Mouse (Mus musculus): ENCODE results near the gene Lrrc29.

Lrrc29 gene

DNA sequence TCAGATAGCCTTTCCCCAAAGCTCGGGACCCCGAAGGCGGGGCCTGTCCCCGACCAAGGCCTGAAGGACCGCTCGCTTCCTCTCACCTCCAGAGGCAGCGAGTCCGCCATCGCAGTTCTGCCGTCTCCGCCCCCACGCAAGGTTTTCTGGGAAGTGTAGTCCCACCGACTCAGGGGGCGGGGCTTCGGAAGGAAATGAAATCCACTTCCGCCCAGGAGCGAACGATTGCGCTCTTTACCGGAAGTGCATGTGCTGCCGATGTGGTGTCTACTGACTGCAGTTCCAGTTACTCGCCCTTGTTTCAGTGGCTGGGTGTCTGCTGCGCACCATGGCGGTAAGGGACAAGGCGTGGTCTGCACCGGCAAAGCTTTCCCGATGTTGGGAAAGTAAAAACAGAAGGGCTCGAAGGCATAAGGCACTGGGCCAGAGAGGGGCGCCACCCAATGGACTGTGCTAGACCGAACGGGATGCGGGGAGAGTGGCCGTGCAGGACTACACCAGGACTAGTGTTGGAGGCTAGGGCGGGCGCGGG lies at the start of gene Lrrc29, which contains the start of gene Tmem208:
Lrrc29 (minus strand) TSS at position 138 of the 532 bp plus-strand sequence.
Tmem208 (plus strand) TSS at position 214 of the 532 bp plus-strand sequence.
- peak; percentile 97 to 99 for DNase-seq (ENCODE audit: inconsistent age in 2 of 2, low spot score in 1 of 2)

DNA sequence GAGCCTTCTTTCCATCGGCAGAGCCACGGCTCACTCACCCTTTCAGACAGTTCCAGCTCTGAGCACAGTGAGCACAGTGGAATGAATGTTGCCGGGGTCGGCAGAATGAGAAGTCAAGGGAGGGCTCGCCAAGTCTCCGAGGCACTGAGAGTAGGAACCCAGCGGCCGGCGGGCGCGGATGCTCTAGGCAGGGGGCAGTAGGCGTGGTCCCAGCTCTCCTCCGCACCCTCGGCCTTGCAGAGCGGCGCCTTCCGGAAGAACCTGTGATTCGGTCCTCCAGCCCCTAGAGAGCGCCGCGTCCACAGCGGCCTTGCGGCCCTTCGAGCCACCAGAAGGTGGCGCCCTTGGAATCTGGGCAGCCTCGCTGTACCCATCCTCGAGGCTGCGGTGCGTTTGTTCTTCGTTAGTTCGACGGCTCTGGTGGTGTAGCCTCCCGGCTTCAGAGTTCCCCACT lies 48.5 kb upstream of the Lrrc29 start:
- no peak for DNase-seq (ENCODE audit: inconsistent age in 2 of 2, low spot score in 1 of 2)

GRCm38 (mm10) chr8:105373032-105373431 lies 47.0 kb upstream of the Lrrc29 start, which contains the start of gene Plekhg4:
Gene Plekhg4, plus strand, starts transcription at chr8:105373274.
- DNase-seq (ENCODE audit: inconsistent age in 2 of 2, low spot score in 1 of 2): peak in 1 of 2 experiments; percentile 70

GRCm38 (mm10) chr8:105372473-105372872 lies 46.4 kb upstream of the Lrrc29 start:
- peak in 1 of 2 experiments; percentile 71 for DNase-seq (ENCODE audit: inconsistent age in 2 of 2, low spot score in 1 of 2)

DNA sequence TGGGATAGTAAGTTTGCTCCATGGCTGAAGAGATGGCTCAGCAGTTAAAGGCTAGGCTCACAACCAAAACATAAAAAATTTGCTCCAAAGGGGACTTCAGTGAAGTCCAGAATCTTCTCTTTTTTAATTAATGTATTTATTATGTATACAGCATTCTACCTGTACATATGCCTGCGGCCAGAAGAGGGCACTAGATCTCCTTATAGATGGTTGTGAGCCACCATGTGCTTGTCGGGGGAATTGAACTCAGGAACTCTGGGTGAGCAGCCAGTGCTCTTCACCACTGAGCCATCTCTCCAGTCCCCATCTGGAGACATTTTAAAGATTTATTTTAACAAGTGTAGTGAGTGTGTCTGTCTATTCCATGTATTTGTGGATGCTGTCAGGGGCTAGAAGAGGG lies 41.0 kb upstream of the Lrrc29 start:
- DNase-seq (ENCODE audit: inconsistent age in 2 of 2, low spot score in 1 of 2): peak in 1 of 2 experiments; percentile 64

DNA sequence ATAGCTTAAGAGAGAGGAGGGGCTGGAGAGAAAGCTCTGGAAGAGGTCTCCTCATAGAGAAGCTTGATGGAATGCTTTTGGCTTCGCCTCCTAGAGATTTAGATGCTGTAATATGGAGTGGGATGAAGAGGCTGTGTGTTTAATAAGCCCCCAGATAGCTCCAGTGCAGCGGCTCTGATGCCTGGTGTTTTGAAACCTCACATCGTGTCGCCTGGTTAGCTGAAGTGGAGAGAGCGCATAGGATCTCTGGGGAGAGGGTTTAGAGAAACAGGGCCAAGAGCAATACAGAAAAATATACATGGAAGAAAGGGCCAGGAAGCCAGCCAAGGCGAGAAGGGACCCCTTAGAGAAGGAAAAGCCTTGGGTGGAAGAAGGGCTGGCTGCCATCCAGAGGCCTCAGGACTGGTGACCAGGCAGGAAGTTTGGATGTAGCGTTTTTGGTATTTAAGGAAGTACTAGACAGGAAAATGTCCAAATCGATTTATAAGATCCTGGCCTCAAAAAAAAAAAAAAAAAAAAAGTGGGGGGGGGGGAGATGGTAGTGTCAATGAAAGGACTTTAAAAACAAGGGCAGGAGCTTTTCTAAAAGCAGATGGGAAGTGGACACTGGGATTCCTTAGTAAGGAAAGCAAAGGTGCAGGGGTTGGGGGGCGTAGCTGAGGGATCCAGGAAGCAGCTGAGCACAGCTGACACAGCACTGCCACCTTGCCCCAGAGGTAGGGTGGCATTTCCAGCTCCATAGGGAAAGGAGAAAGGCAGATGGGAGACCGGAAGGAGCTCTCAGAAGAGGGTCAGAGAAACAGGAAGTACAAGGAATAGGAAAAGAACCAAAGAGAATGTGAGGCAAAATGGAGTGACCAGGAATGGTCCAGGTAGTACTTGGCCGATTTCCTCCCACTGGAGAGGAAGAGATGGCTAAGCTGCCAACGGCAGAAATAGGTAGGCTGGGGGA lies 35.9 kb upstream of the Lrrc29 start:
- no peak for DNase-seq (ENCODE audit: inconsistent age in 2 of 2, low spot score in 1 of 2)

- peak in 1 of 2 experiments; percentile 58 for DNase-seq (ENCODE audit: inconsistent age in 2 of 2, low spot score in 1 of 2)
Measured at GRCm38 (mm10) chr8:105359646-105360045, 33.6 kb upstream of the Lrrc29 start.

DNA sequence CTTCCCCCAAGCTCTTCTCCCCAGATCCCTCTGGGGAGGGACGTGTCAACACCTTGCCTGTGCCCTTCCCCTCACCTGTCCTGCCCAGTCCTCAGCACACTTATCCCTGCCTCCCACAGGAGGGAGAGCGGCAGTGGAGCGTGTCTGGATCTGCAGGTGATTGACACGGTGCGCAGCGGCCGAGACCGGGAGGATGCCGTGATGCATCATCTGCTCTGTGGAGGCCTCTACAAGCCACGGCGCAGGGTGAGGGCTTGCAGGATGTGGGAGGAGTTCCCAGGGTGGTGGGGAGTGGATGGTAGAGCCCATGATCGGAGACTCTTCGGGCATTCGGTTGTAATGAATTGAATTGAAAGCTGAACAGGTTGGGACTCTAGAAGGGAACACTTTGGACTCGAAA lies 33.1 kb upstream of the Lrrc29 start:
- no peak for DNase-seq (ENCODE audit: inconsistent age in 2 of 2, low spot score in 1 of 2)

DNA sequence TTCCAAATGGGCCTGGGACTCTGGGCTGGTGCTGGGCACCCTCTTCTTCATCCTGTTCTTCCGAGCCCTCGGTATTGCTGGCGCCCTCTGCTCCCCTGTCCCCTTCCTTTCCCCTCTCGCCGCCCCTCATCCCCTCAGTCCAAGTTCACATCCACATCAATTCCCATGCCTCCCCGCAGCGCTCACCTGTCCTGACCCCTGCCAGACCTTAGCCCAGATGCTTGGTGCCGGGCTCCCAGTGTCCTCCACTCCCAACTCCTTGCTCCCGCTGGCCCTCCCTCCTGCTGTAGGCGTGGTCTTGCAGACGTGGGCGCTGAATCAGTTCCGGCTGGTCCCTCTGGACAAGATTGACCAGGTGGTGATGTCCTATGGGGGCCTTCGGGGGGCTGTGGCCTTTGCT lies 30.6 kb upstream of the Lrrc29 start:
- no peak for DNase-seq (ENCODE audit: inconsistent age in 2 of 2, low spot score in 1 of 2)

GRCm38 (mm10) chr8:105355179-105356024 lies 29.3 kb upstream of the Lrrc29 start:
- peak in 1 of 2 experiments; percentile 52 for DNase-seq (ENCODE audit: inconsistent age in 2 of 2, low spot score in 1 of 2)

DNA sequence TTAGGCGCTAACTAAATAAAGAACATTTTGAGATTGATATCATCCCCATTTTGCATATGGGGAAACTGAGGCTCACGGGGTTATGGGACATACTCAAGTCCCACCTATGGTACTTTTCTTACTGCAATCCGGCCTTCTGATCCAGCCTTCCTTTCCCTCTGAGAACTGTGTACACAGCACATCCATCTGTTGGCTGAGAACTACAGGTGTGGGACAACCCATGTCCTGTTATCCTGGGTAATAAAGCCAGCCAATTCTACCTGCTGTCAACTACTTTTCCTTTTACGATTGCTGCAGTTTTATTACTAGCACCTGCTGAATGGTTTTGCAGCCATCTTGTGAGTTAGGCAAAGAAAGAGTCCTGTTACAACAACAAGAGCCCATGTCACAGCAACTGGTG lies 28.5 kb upstream of the Lrrc29 start:
- DNase-seq (ENCODE audit: inconsistent age in 2 of 2, low spot score in 1 of 2): no peak

DNA sequence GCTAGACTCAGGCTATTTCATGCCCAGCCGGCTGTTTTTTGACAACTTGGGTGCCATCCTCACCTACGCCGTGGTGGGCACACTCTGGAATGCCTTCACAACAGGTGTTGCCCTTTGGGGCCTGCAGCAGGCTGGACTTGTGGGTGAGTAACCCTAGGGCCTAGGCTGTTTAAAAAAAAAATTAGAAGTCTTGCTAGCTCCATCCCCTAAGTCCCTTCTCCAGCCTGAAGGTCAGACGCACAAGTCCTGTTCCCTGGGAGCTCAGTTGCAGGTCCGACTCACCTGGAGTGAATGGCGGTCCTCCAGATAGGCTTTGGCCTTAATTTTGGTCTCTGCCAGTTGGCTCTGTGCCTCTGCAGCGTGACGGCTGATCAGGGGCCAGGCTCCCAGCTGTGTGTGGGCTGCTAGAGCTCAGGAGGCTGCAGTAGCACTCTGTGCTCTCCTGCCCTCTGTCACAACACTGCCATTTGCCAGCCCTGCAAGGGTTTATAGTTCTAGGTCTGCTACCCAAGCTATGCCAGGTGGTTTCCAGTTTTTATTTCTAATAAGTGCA lies 27.6 kb upstream of the Lrrc29 start:
- no peak for DNase-seq (ENCODE audit: inconsistent age in 2 of 2, low spot score in 1 of 2)

DNA sequence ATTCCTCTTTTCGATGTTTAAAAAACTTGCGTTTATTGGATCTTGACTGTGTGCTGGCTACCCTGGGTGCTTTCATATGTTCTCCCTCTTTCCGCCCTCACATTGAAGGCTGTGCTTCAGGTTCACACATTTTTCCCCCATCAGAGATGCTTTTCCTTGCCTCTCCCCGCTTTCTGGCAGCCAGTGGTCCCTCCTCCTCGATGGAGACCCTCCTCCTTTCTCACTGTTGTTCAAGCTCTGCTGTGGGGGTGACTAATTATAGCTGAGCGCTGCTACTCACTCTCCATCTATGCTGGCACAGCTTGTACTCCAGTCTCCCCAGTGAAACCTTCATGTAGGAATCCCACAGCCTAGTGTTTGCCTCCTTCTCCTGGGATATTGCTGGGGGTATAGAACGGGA lies 24.1 kb upstream of the Lrrc29 start:
- no peak for DNase-seq (ENCODE audit: inconsistent age in 2 of 2, low spot score in 1 of 2)

GRCm38 (mm10) chr8:105349096-105349771 lies 23.2 kb upstream of the Lrrc29 start:
- DNase-seq (ENCODE audit: inconsistent age in 2 of 2, low spot score in 1 of 2): peak in 1 of 2 experiments; percentile 46

DNA sequence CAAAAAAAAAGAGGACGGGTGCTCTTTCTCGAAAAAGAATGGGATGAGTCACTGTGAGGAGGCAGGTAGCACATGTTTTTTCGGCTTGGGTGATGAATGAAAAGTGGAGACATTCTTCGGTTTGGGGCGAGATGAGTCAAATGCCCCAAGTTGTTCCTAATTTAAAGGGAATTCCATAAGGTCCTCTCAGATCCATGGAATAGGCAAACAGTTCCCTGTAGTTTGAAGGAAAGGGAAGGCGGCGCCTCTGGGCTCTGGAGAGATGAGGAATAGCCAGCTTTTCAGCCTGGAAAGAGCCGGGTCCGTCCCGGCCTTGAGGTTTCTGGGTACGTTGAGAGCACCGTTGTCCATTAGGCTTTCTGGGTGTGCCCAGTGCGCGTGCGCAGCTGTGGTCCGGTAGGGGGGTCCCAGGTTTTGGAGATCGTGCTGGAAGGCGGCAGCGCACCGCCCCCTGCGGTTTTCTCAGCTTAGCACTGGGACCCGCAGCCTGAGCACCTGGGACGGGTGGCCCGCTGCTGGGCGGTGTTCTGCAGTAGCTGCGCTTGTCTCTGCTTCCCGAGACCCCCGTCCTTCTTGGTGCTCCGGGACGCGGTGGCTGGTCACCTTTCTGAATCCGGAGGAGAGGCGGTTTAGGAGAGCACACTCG lies 22.5 kb upstream of the Lrrc29 start, which contains the start of gene Slc9a5:
Slc9a5 (plus strand) TSS at position 394 of the 646 bp plus-strand sequence.
- peak; percentile 73 to 82 for DNase-seq (ENCODE audit: inconsistent age in 2 of 2, low spot score in 1 of 2)

GRCm38 (mm10) chr8:105347428-105348221 lies 21.5 kb upstream of the Lrrc29 start, which contains the start of gene Fhod1:
Gene Fhod1, minus strand, starts transcription at chr8:105347953.
- DNase-seq (ENCODE audit: inconsistent age in 2 of 2, low spot score in 1 of 2): peak; percentile 97 to 98

DNA sequence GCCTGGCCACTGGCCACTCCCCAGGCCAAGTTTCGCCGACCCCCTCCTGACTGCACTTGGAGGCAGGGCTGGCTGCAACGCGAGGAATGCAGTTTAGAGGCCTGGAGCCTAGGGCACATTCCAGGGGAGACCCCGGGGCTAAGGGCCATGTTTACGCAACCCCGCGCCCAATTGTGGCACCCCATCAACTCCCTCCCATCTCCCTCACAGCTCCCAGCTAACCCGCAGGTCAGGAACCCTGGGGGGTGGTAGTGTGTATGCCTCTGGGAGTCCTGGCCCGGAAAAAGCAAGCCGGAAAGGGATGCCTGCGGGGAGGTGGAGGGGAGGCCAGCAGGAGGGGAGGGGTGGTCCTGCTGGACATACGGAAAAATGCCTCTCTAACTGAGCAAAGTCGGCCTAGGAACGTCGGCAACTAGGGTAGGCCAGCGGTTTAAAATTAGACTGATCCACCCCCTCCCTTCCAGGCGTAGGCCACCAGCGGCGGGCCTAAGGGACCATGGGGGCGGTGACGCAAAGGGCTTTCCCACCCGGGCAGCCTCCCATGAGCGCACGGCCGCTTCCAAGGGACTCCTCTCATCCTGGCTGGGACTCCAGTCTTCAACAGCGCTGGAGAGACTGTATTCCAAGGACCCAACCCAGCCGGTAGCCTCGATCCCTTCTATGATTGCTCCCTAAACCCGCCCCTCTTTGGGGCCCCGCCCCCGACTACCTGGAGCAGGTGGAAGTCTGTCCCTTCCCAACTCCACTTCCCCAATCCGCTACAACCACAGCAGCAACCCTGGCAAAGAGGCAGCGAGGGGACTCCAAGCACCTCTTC lies 20.7 kb upstream of the Lrrc29 start:
- DNase-seq (ENCODE audit: inconsistent age in 2 of 2, low spot score in 1 of 2): peak; percentile 62 to 83

Measured in adrenal gland, adult (tissue).